Mouse (Mus musculus) CH12.LX (cell line): ENCODE results near the gene P2ry6.

Experiments used
- EP300 ChIP-seq: IDR thresholded peaks from 2 replicates; pipeline ENCODE4 v1.6.1; 2011; ENCODE audit warnings: low read length, improper control_type of control experiment
- RAD21 ChIP-seq: IDR thresholded peaks from 2 replicates; pipeline ENCODE4 v1.6.1; 2011; ENCODE audit warnings: low read depth, mild to moderate bottlenecking, low read length, improper control_type of control experiment, moderate library complexity

DNA sequence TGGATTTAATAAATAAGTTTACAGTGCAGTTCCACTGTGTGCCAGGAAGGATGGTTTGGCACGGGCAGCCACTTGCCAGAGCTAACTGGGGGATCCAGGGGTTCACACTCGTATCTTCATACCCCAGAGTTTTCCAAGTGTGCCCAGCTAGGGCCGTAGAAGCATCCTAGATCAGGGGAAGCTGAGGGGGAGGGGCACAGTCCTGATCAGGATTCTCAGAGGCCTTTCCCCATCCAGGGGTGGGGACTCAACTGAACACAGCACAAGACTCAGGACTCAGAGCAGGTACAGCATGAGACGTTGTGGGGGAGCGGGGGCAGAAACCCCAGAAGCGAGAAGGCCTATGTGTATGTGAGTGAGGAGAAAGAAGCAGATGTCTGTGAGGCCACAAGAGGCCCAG, 56.7 kb downstream of the P2ry6 start:
- TF ChIP-seq RAD21: no peak
- no peak for TF ChIP-seq EP300
